ENCODE assay signal across 8 mouse cellular contexts in the genomic region with DNA sequence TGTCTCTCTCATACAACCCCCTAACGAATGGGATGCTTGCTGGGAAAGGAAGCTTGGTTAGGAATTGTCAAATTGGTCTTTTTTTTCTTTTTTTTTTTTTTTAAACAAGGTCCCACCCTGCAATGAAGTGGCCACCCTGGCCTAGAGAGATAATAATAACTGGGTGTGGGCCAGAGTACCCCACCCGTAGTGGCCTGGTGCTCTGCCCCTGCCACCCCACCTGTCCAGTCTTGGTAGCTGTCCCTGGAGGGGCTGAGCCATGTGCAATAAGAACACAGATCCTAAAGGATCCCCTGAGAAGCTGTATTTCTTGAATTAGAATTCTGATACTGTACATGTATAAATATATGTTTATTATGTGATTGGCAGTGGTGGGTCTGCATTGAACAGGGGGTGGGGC. TPM values are rescaled to one million over a fixed set of nuclear protein-coding genes. Genes with fewer than 3 reads are reported as not detected.
DNase-seq lines count a peak whose midpoint lies in the region; ATAC-seq and TF ChIP-seq lines count a peak whose summit lies in the region.

No protein-coding gene starts in this region.

- no peak for ATAC-seq in lung, postnatal 0 days
- ATAC-seq in erythroid progenitor cell, adult 5-6 weeks (replicated peaks; ENCODE audit: low FRiP score, poor library complexity, severe bottlenecking), result peak; percentile 58
- no peak for ATAC-seq in limb, embryonic 14.5 days (ENCODE audit: low FRiP score, low read depth)

- peak overlapping the region; percentile 90 for H3K27ac ChIP-seq in lung, postnatal 0 days (ENCODE audit: low read length)
- H3K27ac ChIP-seq in limb, embryonic 14.5 days (replicated peaks; ENCODE audit: low read depth, low read length), result peak overlapping the region; percentile 81
- peak overlapping the region; percentile 96 for H3K27ac ChIP-seq in olfactory bulb, adult 2 months (ENCODE audit: insufficient read depth, low read depth, low read length)

- WGBS in lung, postnatal 0 days, result 22% methylated on average over 2 of the region's 2 CpGs
- WGBS in limb, embryonic 14.5 days, result 22% methylated on average over 2 of the region's 2 CpGs
- WGBS in olfactory bulb, adult 2 months, result 4% methylated on average over 2 of the region's 2 CpGs

- H3K9ac ChIP-seq in lung, postnatal 0 days (replicated peaks; ENCODE audit: low read depth), result no peak overlapping the region
- peak overlapping the region; percentile 46 for H3K9ac ChIP-seq in limb, embryonic 14.5 days (ENCODE audit: low read depth, low read length, severe bottlenecking)

- TF ChIP-seq POLR2A in limb, embryonic 14.5 days (IDR thresholded peaks at IDR 0.05; ENCODE audit: borderline replicate concordance, extremely low read depth, insufficient read depth, insufficient read length), result no peak
- TF ChIP-seq POLR2A in olfactory bulb, adult 2 months (IDR thresholded peaks at IDR 0.05; ENCODE audit: insufficient read depth, low read depth, low read length), result no peak

- no peaks in the 10 kb centered on the region for H3K27me3 ChIP-seq in lung, postnatal 0 days (replicated peaks; ENCODE audit: insufficient read depth, low read length)
- no peaks in the 10 kb centered on the region for H3K27me3 ChIP-seq in limb, embryonic 14.5 days (ENCODE audit: control insufficient read depth, insufficient read depth, low read length)

- H3K36me3 ChIP-seq in lung, postnatal 0 days (ENCODE audit: insufficient read depth, low read length), result peaks cover 26% of the 10 kb centered on the region
- peaks cover 41% of the 10 kb centered on the region for H3K36me3 ChIP-seq in limb, embryonic 14.5 days (ENCODE audit: control insufficient read depth, insufficient read depth, low read length)

- no peak overlapping the region for H3K4me3 ChIP-seq in lung, postnatal 0 days (ENCODE audit: low read depth, low read length)
- H3K4me3 ChIP-seq in limb, embryonic 14.5 days (replicated peaks; ENCODE audit: low read length), result no peak overlapping the region
- H3K4me3 ChIP-seq in olfactory bulb, adult 2 months (ENCODE audit: insufficient read depth, low read depth, low read length), result no peak overlapping the region

- no peak for DNase-seq in lung, postnatal 0 days (ENCODE audit: low spot score)
- no peak for DNase-seq in lung, postnatal 36 days
- no peak for DNase-seq in limb, embryonic 14.5 days (ENCODE audit: low spot score)
- DNase-seq in yolk sac, embryonic 10.5 days (ENCODE audit: low spot score), result no peak
- no peak for DNase-seq in spleen, postnatal 14 days (ENCODE audit: low spot score in 2 of 2)
- DNase-seq in kidney, adult 11 months, result no peak

- peak overlapping the region; percentile 39; the same call in 1 of the 2 replicates for H3K4me2 ChIP-seq in lung, postnatal 0 days (replicated peaks; ENCODE audit: low read depth, low read length)
- peak overlapping the region; percentile 30 for H3K4me2 ChIP-seq in limb, embryonic 14.5 days (replicated peaks; ENCODE audit: low read depth, low read length, severe bottlenecking)

- peaks cover 16% of the 10 kb centered on the region for H3K4me1 ChIP-seq in lung, postnatal 0 days (ENCODE audit: insufficient read depth, low read depth, low read length)
- peaks cover 53% of the 10 kb centered on the region for H3K4me1 ChIP-seq in limb, embryonic 14.5 days (ENCODE audit: control insufficient read depth, insufficient read depth, low read length)
- peaks cover 81% of the 10 kb centered on the region for H3K4me1 ChIP-seq in olfactory bulb, adult 2 months (ENCODE audit: control insufficient read depth, insufficient read depth, low read length)

- no peak for TF ChIP-seq CTCF in lung, postnatal 0 days (IDR thresholded peaks at IDR 0.05)
- TF ChIP-seq CTCF in olfactory bulb, adult 2 months (IDR thresholded peaks at IDR 0.05; ENCODE audit: insufficient read depth, low read depth, low read length), result no peak

- TF ChIP-seq EP300 in lung, postnatal 0 days (IDR thresholded peaks at IDR 0.05), result 0 out of 2 replicates have a peak, but pooled peaks have one; percentile 18

- no peaks in the 10 kb centered on the region for H3K9me3 ChIP-seq in lung, postnatal 0 days (ENCODE audit: low read length)
- no peaks in the 10 kb centered on the region for H3K9me3 ChIP-seq in limb, embryonic 14.5 days (ENCODE audit: control insufficient read depth, low read length)

RNA-seq across cellular contexts. Expression of gene Dnajb12, which starts 19.6 kb away (rescaled TPM):
- polyA plus RNA-seq in lung, postnatal 0 days (2015; fragmentation: Nextera tagmentation; extraction: Ambion mirVana), result 19.8 and 24.4 TPM in 2 replicates
- 27.2 and 34.2 TPM in 2 replicates for total RNA-seq in erythroid progenitor cell, adult 5-6 weeks (2015; ENCODE audit: low replicate concordance)
- total RNA-seq in erythroid progenitor cell, adult 5-6 weeks (2017; ENCODE audit: low replicate concordance), result 30.4 and 32.7 TPM in 2 replicates
- polyA plus RNA-seq in limb, embryonic 14.5 days (2012; rRNA removed), result 34.1 and 37.1 TPM in 2 replicates
- 26.0 and 26.3 TPM in 2 replicates for polyA plus RNA-seq in limb, embryonic 14.5 days (2014; fragmentation: Nextera tagmentation; extraction: Ambion mirVana)
- not detected in 2 replicates for polyA plus RNA-seq in olfactory bulb, adult 2 months (2012; ENCODE audit: insufficient read depth, insufficient read length, low replicate concordance, missing spikeins)

RNA-seq across cellular contexts. Expression of gene Ddit4, which starts 52.7 kb away (rescaled TPM):
- 21.2 and 28.1 TPM in 2 replicates for polyA plus RNA-seq in lung, postnatal 0 days (2015; fragmentation: Nextera tagmentation; extraction: Ambion mirVana)
- 0.72 and 3.8 TPM in 2 replicates for total RNA-seq in erythroid progenitor cell, adult 5-6 weeks (2015; ENCODE audit: low replicate concordance)
- total RNA-seq in erythroid progenitor cell, adult 5-6 weeks (2017; ENCODE audit: low replicate concordance), result 1.9 TPM in 1 of 2 replicates, not detected in the other
- 117 and 138 TPM in 2 replicates for polyA plus RNA-seq in limb, embryonic 14.5 days (2012; rRNA removed)
- polyA plus RNA-seq in limb, embryonic 14.5 days (2014; fragmentation: Nextera tagmentation; extraction: Ambion mirVana), result 8.5 and 8.6 TPM in 2 replicates
- 264 TPM in 1 of 2 replicates, not detected in the other for polyA plus RNA-seq in olfactory bulb, adult 2 months (2012; ENCODE audit: insufficient read depth, insufficient read length, low replicate concordance, missing spikeins)
